Mouse (Mus musculus) telencephalon, adult 2 months (tissue): Measurements from ENCODE around the gene Lrp8.
A peak's percentile ranks its signal among the peaks of the same experiment; 100 is the strongest.

Experiments used
- DNase-seq: peaks from one replicate; pipeline ENCODE4 v3.0.0-alpha.2; 2011; ENCODE audit warnings: low read depth, low spot score

Lrp8 gene

GRCm38 (mm10) chr4:107921152-107921695, 119.2 kb downstream of the Lrp8 start:
- DNase-seq: no peak

DNA sequence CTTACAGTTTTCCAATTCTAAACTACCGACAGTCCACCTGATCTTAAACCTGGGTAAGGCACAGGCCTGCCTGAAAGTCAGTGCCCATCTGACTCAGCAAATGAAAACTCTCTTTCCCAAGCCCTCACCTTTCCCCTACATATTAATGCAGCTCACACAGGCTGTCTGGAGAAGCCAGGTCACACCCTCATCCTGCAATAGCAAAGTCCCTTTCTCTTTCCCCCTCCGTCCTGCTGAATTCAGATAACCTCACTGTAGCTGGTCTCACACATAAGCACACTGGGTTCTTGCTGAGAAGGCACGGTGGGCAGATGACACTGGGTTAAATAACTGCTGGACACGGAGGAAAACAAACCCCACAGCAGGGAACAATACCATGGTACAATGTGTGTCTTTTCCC, 119.9 kb downstream of the Lrp8 start:
- DNase-seq: no peak

- peak; percentile 50 for DNase-seq
Observed at GRCm38 (mm10) chr4:107923145-107923802, 121.2 kb downstream of the Lrp8 start, which contains the start of gene Cpt2. Cpt2 (minus strand) TSS chr4:107923610.

DNA sequence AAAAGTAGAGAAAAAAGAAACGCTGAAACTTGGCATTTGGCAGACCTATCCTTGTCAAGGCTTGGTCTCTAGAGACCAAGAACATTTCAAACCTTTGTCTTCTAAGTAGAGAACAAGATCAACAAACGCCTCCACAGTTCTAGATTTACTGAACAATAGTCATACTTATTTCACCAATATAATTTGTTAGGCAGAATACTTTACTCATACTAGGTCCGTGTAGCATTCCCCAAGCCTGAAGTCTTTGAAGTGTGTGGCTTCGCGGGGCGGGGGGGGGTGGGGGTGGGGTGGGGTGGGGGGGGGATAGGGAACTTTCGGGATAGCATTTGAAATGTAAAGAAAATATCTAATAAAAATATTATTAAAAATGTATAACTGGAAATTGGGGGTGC, 121.7 kb downstream of the Lrp8 start:
- DNase-seq: no peak
